Mouse (Mus musculus) B cell, adult 67 days (primary cell): ENCODE measurements around the gene Olfr1135. TPM values are rescaled to one million over a fixed set of nuclear protein-coding genes. Genes with fewer than 3 reads are reported as not detected.

Experiments used
- total RNA-seq, 2 experiments: library from RNA; stranded (reverse); gene quantifications; 4 replicates each; pipeline ENCODE4 v1.2.4; 2023

The Olfr1135 gene
- total RNA-seq, result not detected

DNA sequence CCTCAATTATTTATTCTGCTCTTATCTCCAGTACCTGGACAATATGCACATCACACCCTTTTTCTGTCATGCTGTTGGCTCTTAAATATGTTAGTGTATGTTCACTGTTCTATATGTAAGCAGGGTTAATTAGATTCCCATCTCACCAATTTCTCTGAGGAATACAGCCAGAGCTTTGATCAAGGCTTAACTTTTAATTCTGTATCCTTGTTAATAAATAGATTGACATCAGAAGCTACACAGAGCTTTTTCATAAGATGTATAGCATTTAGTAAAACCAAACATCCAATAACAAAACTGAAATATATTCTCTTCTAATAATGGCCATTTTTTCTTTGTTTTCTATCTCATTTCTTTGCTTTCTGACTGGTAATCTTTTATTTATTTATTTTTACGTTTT, at the start of gene Olfr1135:
TSS of gene Olfr1135 (minus strand) at position 101 of the 400 bp plus-strand sequence.

DNA sequence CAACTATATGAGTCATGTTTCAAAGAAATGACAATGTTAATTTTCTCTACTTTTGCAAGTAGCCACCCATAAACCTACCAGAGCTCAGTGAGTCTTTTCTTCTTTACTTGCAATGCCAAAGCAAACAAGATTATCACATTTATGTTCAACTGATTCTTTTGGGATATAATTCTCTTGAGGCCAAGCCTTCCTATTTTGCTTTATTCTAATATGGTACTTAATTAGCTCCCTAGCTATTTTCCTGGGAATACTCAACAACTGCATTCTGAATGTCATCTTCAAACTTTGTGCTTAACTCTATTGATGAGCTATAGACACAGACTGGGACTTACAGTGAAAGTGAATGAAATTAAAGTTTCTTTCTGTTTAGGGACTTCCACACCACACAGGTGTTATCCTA, 39.6 kb upstream of the Olfr1135 start, which contains the start of gene Olfr1137:
TSS of gene Olfr1137 (minus strand) at position 101 of the 400 bp plus-strand sequence.

DNA sequence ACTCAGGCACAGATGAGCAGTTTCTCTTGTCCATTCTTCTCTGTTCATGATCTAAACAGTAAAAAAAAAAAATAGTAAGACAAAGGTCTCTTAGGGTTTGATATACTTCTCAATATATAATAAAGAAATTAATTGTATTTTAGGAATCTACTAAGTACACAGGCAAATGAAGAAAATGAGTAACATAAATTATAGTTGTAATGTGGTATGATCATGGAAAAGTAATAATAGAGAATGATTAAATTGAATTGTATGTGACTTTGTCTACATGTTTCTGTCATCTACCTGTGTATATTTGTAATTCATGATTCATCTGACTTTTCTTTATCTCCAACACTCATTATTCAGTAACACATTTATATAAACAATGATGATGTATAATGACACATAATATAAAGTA, 20.4 kb upstream of the Olfr1135 start, which contains the start of gene Olfr1136:
TSS of gene Olfr1136 (minus strand) at position 101 of the 400 bp plus-strand sequence.

DNA sequence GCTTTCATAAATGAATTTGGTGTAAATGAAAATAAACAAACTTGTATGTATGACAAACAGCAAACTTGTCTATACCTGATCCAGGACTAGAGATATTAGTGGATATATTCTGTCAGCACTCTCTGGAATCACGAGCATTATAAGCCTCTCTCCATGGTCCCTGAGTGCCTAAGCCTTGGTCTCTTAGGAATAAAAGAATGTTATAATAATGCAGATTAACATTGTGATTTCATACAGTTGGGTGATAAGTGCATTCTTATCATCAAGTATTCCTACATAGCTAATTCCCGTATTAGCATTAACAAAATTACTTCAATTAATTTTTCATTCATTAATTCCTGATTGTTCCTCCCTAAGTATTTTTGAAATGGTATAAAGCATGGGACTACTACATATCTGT, 15.1 kb downstream of the Olfr1135 start, which contains the start of gene Olfr1134:
TSS of gene Olfr1134 (minus strand) at position 101 of the 400 bp plus-strand sequence.

DNA sequence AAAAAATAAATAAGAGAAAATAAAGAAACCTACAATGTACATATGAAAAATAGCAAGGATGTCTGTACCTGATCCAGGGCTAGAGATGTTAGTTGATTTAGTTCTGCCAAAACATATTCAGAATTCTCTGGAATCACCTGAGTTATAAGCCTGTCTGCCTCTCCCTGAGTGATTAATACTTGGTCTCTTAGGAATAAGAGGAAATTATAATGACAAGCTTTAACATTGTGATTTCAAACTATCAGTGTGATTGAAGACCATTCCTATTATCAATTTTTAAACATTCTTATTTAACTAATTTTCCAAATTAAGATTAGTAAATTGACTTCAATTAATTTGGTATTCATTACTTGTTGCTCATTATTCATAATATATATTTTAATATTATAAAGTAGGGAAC, 26.2 kb downstream of the Olfr1135 start, which contains the start of gene Olfr1133:
TSS of gene Olfr1133 (minus strand) at position 101 of the 400 bp plus-strand sequence.

DNA sequence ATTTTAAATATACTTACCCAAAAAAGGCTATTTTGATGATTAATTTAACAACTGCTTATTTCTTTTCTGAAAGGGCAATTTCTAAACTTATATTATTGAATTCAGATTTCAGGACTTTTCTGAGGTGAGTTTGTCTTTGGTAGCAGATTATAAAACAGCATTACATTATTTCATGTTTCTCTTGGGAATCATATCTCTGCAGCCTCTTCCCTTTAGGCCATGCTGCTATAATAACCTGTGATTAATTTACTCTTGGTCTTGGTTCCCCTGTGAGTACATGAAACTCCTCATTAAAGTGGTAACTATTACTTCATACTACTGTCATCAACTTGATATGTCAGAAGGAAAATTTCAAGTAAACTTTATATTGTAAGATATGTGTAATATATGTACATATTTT, 36.0 kb downstream of the Olfr1135 start, which contains the start of gene Olfr1132:
TSS of gene Olfr1132 (minus strand) at position 101 of the 400 bp plus-strand sequence.

DNA sequence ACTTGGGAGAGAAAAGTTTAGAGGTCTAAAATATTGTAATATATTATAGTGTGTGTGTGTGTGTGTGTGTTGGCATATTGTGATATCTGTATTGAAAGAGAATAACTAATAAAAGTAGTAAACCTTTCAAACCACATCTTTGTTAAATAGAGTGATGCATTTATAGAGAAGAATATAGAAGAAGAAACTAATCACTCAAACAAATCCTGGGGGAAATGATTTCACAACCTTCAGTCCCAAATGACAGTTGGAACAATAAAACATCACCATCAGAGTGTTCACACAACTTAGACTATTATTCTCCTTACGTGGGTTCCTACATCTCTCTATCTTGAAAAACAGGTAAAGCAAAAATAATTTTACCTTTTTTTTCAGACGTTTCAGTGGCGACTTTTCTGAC, 46.7 kb downstream of the Olfr1135 start, which contains the start of gene Olfr1131:
TSS of gene Olfr1131 (plus strand) at position 301 of the 400 bp plus-strand sequence.

Other genes starting within 250 kb of the Olfr1135 start
- not detected for gene Olfr1124, start 243.4 kb downstream of the Olfr1135 start, total RNA-seq
- not detected for gene Olfr1126, start 219.7 kb downstream of the Olfr1135 start, total RNA-seq
- gene Pramel7, start 176.6 kb downstream of the Olfr1135 start, total RNA-seq, result not detected
- gene Pramel6, start 167.1 kb downstream of the Olfr1135 start, total RNA-seq, result not detected
- gene Olfr153, start 141.9 kb downstream of the Olfr1135 start, total RNA-seq, result not detected
- gene Olfr1128, start 128.1 kb downstream of the Olfr1135 start, total RNA-seq, result not detected
- gene Olfr1129, start 99.8 kb downstream of the Olfr1135 start, total RNA-seq, result not detected
- not detected for gene Olfr1130, start 67.5 kb downstream of the Olfr1135 start, total RNA-seq
- not detected for gene Olfr1131, start 46.6 kb downstream of the Olfr1135 start, total RNA-seq
- gene Olfr1132, start 36.1 kb downstream of the Olfr1135 start, total RNA-seq, result not detected
- not detected for gene Olfr1133, start 26.3 kb downstream of the Olfr1135 start, total RNA-seq
- not detected for gene Olfr1134, start 15.2 kb downstream of the Olfr1135 start, total RNA-seq
- not detected for gene Olfr1136, start 20.3 kb upstream of the Olfr1135 start, total RNA-seq
- not detected for gene Olfr1137, start 39.5 kb upstream of the Olfr1135 start, total RNA-seq
- not detected for gene Olfr1138, start 66.3 kb upstream of the Olfr1135 start, total RNA-seq
- gene Olfr1140, start 70.1 kb upstream of the Olfr1135 start, total RNA-seq, result not detected
- gene Olfr1141, start 80.3 kb upstream of the Olfr1135 start, total RNA-seq, result not detected
- gene Olfr152, start 105.8 kb upstream of the Olfr1135 start, total RNA-seq, result not detected
- gene Olfr1143, start 126.9 kb upstream of the Olfr1135 start, total RNA-seq, result not detected
- gene Olfr1145, start 136.2 kb upstream of the Olfr1135 start, total RNA-seq, result not detected
- gene Olfr1148, start 156.9 kb upstream of the Olfr1135 start, total RNA-seq, result not detected
- gene Olfr1150-ps1, start 170.3 kb upstream of the Olfr1135 start, total RNA-seq, result not detected
- not detected for gene Olfr1151, start 182.2 kb upstream of the Olfr1135 start, total RNA-seq
- not detected for gene Olfr1152, start 192.8 kb upstream of the Olfr1135 start, total RNA-seq
- not detected for gene Olfr1153, start 221.3 kb upstream of the Olfr1135 start, total RNA-seq
- not detected for gene Olfr1154, start 231.5 kb upstream of the Olfr1135 start, total RNA-seq